Mouse (Mus musculus) G1E (cell line): Measurements from ENCODE around the gene Nkx2-2. TPM values are rescaled to one million over a fixed set of nuclear protein-coding genes. Genes with fewer than 3 reads are reported as not detected.

Experiments used
- ATAC-seq: 2 replicates; pipeline ENCODE4 v1.8.0; 2016; ENCODE audit warnings: mild to moderate bottlenecking; ENCODE audit not compliant: insufficient number of reproducible peaks, poor library complexity, low FRiP score, severe bottlenecking; ENCODE audit errors: extremely low read depth
- DNase-seq: peaks from one replicate; pipeline ENCODE4 v3.0.0; 2012; ENCODE audit warnings: low spot score
- H3K27me3 ChIP-seq: 2 replicates; pipeline ENCODE4 v1.6.1; 2012; ENCODE audit warnings: mild to moderate bottlenecking, low read length, inconsistent platforms; ENCODE audit not compliant: insufficient read depth
- H3K36me3 ChIP-seq: replicated peaks from 2 replicates; pipeline ENCODE3; 2012; ENCODE audit warnings: mild to moderate bottlenecking, inconsistent platforms
- H3K4me1 ChIP-seq: 2 replicates; pipeline ENCODE4 v1.6.1; 2012; ENCODE audit warnings: low read depth, low read length, inconsistent platforms, mixed read lengths; ENCODE audit not compliant: insufficient read depth
- H3K4me3 ChIP-seq: 2 replicates; pipeline ENCODE4 v1.5.1; 2012; ENCODE audit warnings: low read depth, mild to moderate bottlenecking, inconsistent platforms, low read length, moderate library complexity, mixed read lengths
- H3K9me3 ChIP-seq: replicated peaks from 2 replicates; pipeline ENCODE4 v1.6.1; 2012; ENCODE audit warnings: inconsistent platforms
- CTCF ChIP-seq: IDR thresholded peaks from 2 replicates; pipeline ENCODE4 v1.5.1; 2012; ENCODE audit warnings: low read depth, low read length, inconsistent platforms, mixed read lengths
- GATA1 ChIP-seq: IDR thresholded peaks from 2 replicates; pipeline ENCODE4 v1.6.1; 2012; ENCODE audit warnings: borderline replicate concordance, low read length, inconsistent platforms, mixed read lengths
- GATA2 ChIP-seq: IDR thresholded peaks from 2 replicates; pipeline ENCODE4 v1.6.1; 2012; ENCODE audit warnings: low read depth, low read length, inconsistent platforms, borderline replicate concordance
- POLR2AphosphoS5 ChIP-seq: IDR thresholded peaks from 2 replicates; pipeline ENCODE4 v1.6.1; 2012; ENCODE audit warnings: low read depth, low read length, inconsistent platforms; ENCODE audit not compliant: insufficient replicate concordance
- TAL1 ChIP-seq: conservative IDR thresholded peaks from 2 replicates; pipeline ENCODE4 v1.6.1; 2012; ENCODE audit warnings: low read depth, low read length, inconsistent platforms, mixed read lengths
- polyA plus RNA-seq: library from polyadenylated mRNA; stranded (reverse); fragments of >175 nt; gene quantifications from 2 replicates; pipeline ENCODE4 v1.2.3, GENCODE M21; 2012
- total RNA-seq, 2 experiments: library from RNA; stranded (forward) in 1 of 2; stranded (reverse) in 1 of 2; fragments of 200-1000 nt in 1 of 2; fragments of >200 nt in 1 of 2; fragmentation: Nextera tagmentation in 1 of 2; gene quantifications; 2 replicates each; pipeline ENCODE4 v1.2.3; 2014 to 2017

Nkx2-2 gene
- total and polyA plus RNA-seq, 3 experiments: not detected

- no peak for ATAC-seq
- no peak for DNase-seq
- Histone ChIP-seq H3K36me3 (no peaks in the 10 kb centered on the region), H3K9me3 (peaks cover 60% of the 10 kb centered on the region), H3K4me1 (no peaks in the 10 kb centered on the region), H3K4me3 (no peak overlapping the region), H3K27me3 (no peaks in the 10 kb centered on the region)
- no peak for TF ChIP-seq GATA2
- TF ChIP-seq TAL1: no peak
- no peak for TF ChIP-seq CTCF
- no peak for TF ChIP-seq POLR2AphosphoS5
- TF ChIP-seq GATA1: no peak
Observed at GRCm38 (mm10) chr2:147192731-147193130, 1.3 kb downstream of the Nkx2-2 start.

- peaks cover 77% of the 10 kb centered on the region for H3K9me3 ChIP-seq
- ATAC-seq (no peak), DNase-seq (no peak)
- H3K27me3 ChIP-seq: no peaks in the 10 kb centered on the region
- no peaks in the 10 kb centered on the region for H3K36me3 ChIP-seq
- TF ChIP-seq POLR2AphosphoS5 (no peak), CTCF (no peak)
- no peaks in the 10 kb centered on the region for H3K4me1 ChIP-seq
- no peak overlapping the region for H3K4me3 ChIP-seq
Observed at GRCm38 (mm10) chr2:147190316-147191021, 3.6 kb downstream of the Nkx2-2 start.

- ATAC-seq (no peak), DNase-seq (no peak)
- no peaks in the 10 kb centered on the region for H3K27me3 ChIP-seq
- no peak overlapping the region for H3K4me3 ChIP-seq
- TF ChIP-seq POLR2AphosphoS5 (no peak), CTCF (no peak), GATA1 (no peak), GATA2 (no peak), TAL1 (no peak)
- H3K9me3 ChIP-seq: peaks cover 72% of the 10 kb centered on the region
- H3K4me1 ChIP-seq: no peaks in the 10 kb centered on the region
- no peaks in the 10 kb centered on the region for H3K36me3 ChIP-seq
Observed at GRCm38 (mm10) chr2:147189546-147190315, 4.3 kb downstream of the Nkx2-2 start.

- Histone ChIP-seq H3K4me1 (no peaks in the 10 kb centered on the region), H3K27me3 (peaks cover 1% of the 10 kb centered on the region; the same call in 1 of the 2 replicates), H3K4me3 (no peak overlapping the region), H3K9me3 (peaks cover 72% of the 10 kb centered on the region), H3K36me3 (no peaks in the 10 kb centered on the region)
- ATAC-seq (no peak), DNase-seq (no peak)
- TF ChIP-seq TAL1 (no peak), GATA2 (no peak), GATA1 (no peak), CTCF (no peak), POLR2AphosphoS5 (no peak)
Observed at GRCm38 (mm10) chr2:147188871-147189545, 5.0 kb downstream of the Nkx2-2 start.

GRCm38 (mm10) chr2:147188074-147188700 is 5.9 kb downstream of the Nkx2-2 start:
- Histone ChIP-seq H3K36me3 (no peaks in the 10 kb centered on the region), H3K4me3 (no peak overlapping the region), H3K4me1 (no peaks in the 10 kb centered on the region), H3K9me3 (peaks cover 69% of the 10 kb centered on the region), H3K27me3 (peaks cover 3% of the 10 kb centered on the region; the same call in 1 of the 2 replicates)
- DNase-seq: no peak
- TF ChIP-seq TAL1: no peak
- TF ChIP-seq GATA2: no peak
- TF ChIP-seq CTCF: no peak
- no peak for TF ChIP-seq GATA1
- no peak for TF ChIP-seq POLR2AphosphoS5
- no peak for ATAC-seq
